Mouse (Mus musculus) lung, postnatal 4 days (tissue): Measurements from ENCODE around the gene Atg4a-ps.
"Not testable (repeated sequence)": the region's sequence is repeated elsewhere in the genome, so short reads cannot be mapped to it uniquely, and the experiment has no call there.

Experiments
- DNase-seq, 2 experiments: peaks; one replicate each; pipeline ENCODE4 v3.0.0; 2021

Gene Atg4a-ps

DNA sequence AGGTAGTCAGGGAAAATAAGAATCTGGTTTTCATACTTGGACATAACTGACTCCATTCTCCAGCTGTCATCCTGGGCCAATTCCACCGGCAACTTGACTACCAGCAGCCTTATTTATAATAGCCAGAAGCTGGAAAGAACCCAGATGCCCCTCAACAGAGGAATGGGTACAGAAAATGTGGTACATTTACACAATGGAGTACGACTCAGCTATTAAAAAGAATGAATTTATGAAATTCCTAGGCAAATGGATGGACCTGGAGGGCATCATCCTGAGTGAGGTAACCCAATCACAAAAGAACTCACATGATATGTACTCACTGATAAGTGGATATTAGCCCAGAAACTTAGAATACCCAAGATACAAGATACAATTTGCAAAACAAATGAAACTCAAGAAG, at the start of gene Atg4a-ps:
Gene Atg4a-ps, minus strand, starts transcription at position 101 of the 400 bp plus-strand sequence.
- not testable (repeated sequence) for DNase-seq

DNA sequence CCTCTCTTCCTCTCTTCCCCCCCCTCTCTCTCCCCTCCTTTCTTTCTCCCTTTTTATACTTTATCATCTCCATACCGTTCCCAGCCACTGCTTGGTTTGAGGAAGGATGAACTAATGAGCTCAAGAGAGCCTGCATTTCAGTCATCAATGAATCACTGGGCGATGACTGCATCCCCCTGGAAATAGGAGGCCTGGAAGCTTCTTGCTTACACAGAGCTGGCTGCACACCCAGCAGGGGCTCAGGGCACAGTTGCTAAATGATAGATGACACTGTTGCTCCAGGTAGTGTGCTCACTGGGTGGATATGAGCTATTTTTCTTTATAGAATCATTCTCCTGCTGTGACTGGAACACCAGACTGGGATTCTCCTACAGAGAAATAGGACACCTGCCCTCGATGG, 49.7 kb upstream of the Atg4a-ps start:
- no peak for DNase-seq

DNA sequence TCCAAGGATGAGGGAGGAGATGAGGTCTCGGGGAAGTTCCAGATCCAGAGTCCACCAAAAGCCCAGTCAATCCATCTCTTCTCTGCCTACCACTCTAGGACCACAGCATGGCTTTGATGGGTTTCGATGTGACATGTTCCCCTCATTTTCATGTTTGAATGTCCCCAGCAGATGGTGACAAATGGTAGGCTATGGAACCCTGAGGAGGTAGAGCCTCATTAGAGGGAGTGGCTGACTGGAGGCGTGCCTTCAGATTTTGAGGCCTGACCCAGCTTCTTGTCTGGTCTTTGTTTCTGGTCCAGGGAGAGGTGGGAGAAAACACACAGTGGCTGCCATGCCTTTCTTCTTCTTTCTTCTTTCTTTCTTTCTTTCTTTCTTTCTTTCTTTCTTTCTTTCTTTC, 44.6 kb upstream of the Atg4a-ps start:
- peak in 1 of 2 experiments; percentile 24 for DNase-seq

DNA sequence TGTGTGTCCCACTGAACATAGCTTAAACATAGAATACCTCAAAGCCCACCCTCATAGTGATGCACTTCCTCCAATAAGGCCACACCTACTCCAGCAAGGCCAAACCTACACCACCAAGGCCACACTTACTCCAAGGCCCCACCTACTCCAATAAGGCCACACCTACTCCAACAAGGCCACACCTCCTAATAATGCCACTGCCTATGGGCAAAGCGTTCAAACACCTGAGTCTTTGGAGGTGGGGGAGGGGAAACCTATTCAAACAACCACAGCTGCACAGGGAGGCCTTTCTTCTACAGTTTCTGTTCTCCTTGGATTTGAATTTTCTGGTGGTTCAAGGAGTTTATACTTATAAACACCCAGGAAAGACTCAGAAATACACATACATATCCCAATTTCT, 43.2 kb upstream of the Atg4a-ps start:
- no peak for DNase-seq

DNA sequence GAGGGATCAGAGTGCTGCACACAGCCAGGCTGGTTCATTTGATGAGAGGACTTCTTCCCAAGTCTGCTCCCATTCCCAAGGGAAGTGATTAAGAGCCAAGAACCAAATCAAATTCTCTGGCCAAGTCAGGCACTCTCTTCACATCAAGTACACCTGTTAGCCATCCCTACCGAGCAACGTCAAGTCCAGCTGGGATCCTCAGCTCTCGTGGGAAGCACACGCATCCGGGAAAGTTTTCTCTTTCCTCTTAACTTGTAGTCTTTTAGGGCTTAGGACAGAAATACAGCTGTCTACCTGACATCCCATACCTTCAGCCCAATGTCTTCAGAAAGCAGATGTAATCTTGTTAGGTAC, 38.1 kb upstream of the Atg4a-ps start:
- DNase-seq = no peak

DNA sequence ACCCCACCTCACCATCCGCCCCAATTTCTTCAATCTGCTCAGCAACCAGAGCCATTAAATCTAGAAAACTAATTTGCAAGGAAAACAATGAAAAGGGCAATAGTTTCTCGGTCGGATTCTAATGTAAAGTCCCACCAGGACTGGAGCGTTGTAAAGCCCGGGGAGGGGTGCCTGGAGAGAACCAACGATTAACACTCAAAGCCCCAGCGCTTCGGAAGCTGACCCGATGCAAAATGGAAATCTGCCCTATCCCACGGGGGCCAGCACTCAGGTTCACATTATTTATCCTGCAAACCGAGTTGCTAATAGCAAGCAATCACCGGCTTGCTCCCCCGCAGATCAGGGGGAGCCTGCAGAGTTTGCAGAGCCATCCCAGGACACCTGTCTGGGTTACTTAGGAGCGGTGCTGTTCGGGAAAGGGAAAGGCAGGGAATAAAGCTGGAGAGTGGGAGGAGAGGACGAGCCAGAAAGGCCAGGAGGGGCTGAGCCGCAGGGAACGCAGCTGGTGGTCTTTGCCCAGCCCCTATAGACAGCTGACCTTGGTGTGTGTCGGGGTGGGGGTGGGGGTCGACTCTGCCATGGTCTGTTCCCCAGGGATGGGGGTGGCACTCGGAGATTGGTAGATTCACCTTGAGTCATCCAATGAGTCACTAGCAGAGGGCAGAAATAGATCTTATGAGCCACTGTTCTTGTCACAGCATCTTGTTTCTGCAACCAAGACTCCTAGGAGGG, 37.5 kb upstream of the Atg4a-ps start:
- no peak for DNase-seq

DNA sequence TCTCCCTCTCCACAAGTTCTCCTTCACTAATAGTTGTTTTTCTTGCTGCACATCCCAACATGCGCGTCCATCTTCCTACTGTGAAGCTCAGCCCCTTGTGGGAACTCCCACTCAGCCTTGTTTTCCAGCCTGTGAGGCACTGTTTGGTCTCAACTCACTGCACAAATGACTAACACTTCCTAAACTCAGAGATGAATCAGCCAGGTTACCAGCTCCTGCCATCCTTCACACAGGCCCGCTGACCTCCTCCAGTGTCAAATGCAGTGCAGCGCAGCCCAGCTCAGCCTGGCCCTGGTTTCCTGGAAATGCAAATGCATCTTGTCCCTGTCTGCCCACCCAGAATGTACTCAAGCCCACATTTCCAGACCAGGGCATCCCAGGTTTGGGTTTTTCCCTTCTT, 36.6 kb upstream of the Atg4a-ps start:
- no peak for DNase-seq

DNA sequence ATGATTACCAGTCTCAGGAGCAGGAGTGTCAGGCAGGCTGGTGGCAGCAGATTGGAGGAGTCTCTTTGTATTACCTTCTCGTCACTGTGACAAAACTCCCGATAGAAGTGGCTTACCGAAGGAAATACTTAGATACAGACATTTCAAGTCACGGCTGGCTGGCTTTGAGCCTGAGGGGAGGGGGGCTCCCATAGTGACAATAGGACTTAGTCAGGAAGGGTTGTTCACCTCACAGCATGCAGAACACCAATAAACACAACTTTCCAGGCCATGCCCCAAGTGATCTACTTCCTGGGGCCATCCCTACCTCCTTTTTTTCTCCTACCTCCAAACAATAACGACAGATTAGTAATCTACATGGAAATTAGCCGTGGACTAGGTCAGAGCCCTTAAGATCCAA, 32.9 kb upstream of the Atg4a-ps start:
- no peak for DNase-seq

DNA sequence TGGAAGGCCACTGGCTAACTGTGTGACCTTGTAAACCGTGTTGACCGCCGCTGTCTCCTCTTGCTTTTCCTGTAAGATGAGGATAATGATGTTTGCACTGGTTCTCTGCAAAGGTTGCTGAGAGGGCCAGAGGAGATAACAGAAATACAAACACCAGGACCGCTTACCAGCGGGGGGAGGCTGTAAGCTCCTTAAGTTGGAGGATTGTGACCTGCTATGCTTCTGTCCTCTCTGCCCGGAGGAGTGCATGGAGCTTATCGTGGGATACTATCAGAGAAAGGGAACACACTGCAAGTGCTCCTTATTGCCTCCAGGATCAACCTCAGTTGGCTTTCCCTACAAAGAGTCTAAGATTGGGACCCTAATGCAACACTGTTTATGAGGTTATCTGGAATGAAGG, 26.8 kb upstream of the Atg4a-ps start:
- no peak for DNase-seq

DNA sequence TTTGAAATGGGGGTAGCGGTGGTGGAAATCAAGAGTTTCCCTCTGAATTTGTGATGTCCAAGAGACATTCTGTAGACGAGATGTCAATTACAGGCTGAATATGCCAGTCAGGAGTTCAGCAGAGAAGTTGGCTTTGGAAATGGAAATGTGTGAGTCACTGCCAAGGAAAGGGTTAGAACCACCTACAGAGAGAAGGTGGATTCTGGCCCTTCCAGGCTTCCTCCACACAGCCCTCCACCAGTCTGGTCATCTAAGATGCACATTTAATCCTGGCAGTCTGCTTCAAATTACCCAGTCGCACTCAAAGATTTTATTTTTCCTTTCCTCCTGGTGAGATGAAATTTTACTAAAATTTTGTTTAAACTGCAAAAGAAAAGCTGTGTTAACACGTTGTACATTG, 26.2 kb upstream of the Atg4a-ps start:
- DNase-seq = no peak

DNA sequence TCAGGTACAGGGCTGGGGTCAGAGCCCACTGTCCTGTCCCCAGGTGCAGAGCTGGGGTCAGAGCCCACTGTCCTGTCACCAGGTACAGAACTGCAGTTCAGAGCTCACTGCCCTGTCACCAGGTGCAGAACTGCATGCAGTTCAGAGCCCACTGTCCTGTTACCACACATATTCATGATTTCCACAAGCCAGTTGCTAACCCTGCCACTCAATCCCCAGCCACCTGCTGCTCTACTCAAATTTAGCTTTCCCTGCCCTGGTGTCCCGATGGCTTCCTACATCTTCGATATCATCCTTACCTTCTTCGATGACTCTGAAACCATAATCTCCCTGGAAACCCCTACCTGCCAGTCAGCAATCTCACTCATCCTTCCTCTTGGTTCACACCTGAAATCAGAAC, 17.5 kb upstream of the Atg4a-ps start:
- no peak for DNase-seq

DNA sequence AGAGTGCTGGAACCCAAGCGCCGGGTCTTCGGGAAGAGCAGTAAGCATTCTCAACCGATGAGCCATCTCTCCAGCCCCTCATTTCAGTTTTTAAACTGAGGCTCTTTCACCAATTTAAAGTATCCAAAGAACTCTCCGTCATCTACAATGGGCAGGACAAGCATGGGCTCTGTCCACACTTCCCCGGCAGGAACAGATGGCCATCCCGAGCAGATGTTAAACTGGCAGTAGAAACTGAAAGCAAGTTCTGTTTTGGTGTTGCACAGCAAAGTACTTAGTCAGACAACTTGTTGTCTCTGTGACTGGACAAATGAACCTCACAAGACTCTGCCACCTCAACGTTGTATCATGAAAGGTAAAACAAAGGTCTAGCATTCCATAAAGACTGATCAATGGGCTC, 15.8 kb upstream of the Atg4a-ps start:
- no peak for DNase-seq

DNA sequence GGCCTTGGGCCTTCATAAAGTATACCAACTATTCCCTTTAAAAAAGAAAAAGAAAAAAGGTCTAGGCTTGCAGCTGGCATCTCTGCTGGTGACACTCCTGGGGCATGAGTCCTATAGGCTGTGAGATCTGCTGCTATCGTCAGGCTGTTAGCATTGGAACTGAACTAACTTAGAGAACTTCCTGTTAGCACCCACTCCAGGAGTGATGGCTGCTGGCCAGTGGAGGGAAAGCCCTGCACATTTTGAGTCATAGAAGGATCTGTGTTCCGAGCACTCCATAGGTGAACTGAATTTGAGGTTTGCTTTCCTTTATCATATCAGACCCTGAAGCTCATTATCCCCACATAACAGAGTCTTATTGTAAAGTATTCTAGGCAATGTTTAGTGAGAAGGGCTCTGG, 14.1 kb upstream of the Atg4a-ps start:
- DNase-seq = no peak

DNA sequence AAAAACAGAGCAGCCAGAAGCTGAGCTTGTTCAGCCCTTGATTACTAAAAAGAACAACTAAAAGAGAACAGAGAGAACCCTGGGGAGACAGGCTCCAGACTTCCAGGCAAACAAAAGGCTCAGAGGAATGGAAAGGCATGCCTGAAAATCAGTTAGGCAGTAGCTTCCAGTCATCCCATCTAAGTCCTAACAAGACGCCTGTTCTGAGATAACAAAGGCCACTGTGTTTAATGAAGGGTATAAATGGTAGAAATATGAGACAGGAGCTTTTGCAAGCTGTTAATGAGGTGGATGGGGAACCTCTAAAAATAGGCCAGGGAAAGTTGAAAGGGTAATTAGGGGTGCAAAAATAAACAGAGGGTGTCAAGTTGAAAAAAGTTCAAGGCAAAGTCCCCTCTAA, 4.5 kb upstream of the Atg4a-ps start:
- DNase-seq = no peak

DNA sequence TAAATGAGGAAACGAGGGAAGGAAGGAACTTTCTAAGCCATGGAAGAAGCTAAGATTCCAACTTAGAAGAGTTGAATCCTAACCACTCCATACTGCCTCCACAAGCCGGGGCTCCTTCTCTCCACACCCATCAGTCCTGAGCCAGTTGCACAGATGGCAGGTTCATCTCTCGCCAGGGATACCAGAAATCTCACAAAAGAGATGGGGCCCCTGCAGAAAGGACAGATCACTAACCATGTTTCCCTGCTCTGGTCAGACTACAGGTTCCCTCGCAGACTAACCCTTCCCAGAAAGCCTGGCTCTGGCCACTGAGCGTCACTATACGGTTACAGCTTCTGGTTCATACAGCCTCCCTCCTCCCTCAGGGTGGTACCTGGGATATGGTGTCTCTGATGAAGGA, 3.8 kb upstream of the Atg4a-ps start:
- no peak for DNase-seq

DNA sequence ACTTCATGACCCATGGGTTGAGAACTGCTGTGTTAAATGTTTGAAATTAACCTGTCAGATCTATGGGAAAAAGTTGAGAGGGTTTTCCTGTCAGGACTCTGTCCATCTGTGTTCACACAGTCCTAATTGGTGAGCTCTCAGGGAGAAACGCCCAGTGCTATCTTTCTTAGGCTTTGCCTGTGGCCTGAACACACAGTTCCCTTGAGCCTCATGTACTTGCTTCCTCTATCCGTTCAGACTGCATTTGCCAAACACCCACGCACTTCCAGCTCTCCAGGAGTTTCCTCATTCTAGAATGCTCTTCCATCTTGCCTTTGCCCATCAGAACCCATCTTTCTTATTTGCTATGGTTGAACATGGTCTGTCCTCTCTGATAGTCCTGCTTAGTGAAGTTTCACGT, 2.6 kb upstream of the Atg4a-ps start:
- no peak for DNase-seq

DNA sequence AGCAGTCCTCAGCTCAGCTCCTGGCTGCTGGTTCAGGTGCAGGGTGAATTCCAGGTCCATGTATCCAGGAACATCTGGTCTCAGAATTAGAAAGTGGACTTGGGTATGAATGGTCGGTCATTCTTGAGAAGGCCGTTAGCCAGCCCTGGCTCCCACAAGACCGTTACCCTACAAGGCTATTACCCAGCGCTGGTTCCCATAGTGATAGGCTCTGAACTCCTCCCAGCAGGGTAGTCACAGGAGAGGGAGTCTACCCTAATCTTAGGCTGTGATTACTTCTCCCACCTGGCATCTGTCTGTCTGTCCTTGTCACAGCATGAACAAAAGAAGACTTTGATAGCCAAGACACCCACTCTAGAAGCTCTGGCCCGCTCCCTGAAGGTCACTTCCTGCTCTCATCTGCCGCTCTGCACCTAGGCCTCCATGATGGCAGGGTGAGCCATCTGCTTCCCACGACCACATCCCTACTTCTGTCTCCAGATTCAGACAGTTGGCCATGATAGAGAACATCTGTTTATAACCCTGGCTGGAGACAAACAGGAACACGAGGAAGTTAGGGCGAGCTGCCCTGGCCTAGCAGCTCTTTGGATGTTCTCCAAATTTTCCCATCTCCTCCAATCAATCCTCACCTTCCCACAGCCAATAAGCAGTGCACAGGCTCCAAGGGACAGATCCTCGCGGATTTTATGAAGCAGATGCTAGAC, 1.4 kb upstream of the Atg4a-ps start:
- DNase-seq = peak; percentile 17 to 69

DNA sequence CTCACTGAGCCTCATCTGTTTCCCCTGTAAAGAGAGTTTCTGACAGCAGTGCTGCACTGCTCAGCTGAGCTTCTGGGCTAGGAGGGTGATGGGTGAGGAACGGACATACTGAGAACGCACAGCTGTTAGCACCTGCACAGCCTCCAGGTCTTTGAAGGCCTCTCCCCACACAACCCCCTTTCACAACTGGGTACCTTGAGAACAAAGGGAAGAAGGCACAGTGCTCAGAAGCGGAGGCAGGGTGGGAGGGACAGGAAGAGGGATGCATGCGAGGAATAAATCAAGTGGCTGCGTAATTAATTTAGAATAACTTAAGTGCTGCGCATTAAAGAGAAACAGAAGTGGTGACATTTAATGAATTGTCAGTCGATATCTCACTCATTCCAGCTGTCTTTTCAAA, 4.6 kb downstream of the Atg4a-ps start:
- no peak for DNase-seq

DNA sequence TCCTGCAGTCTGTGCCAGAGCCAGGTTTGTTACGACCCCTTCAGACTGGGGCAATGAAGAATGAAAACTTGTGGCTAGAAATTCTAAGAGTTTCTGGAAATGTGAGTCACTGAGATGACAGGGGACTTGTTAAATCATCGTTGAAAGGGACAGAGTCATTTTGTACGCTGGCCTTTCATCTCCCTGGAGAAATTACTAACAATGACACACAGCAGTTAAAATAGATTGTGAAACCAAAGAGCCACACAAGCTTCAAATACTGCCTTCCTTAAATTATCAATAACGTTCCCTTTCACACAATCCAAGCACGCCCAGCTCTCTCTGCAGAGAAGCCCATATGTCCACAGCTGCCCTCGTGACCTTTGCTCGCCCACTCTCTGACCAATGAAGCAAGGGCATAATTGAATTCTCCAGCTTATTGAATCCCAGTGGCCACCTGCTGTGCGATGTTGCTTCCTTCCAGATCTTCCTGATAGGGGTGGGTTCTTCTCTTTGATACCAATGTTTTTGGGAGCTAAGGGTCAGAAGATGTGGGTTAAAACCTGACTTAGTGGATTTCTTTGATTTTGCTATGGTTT, 5.6 kb downstream of the Atg4a-ps start:
- DNase-seq = no peak

DNA sequence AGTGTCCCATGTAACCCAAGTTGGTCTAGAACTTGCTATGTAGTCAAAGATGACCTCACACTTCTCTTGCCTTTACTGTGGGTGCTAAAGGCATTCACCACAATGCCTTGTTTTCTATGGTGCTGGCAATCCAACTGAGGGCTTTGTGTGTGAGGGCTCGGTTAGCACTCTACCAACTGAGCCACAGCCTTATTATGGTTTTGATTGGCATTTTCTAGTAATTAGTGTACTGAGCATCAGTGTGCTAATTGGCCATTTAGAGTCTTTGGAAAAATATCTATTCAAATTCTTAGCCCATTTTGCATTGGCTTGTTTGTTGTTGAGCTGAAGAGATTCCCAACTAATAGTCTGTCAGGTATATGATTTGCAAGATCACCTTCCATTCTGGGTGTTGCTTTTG, 8.2 kb downstream of the Atg4a-ps start:
- DNase-seq = no peak

DNA sequence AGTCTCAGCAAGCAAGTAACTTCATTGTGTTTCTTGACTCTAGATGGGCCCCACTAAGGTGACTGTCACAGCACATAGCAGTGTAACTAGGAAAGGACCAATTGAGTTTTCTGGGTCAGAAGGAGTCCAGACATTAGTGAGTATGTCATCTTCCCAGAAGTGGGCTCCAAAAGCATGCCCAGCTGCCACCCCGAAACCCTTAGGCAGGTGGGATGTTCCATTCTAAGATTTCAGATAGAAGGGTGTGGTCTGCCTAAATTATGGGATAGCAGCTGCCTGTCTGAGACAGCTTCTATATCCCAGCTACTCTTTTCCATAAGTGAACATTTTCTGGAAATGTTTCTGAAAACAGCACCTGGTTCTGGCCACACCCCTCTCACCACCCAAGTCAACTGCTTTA, 11.6 kb downstream of the Atg4a-ps start:
- no peak for DNase-seq

DNA sequence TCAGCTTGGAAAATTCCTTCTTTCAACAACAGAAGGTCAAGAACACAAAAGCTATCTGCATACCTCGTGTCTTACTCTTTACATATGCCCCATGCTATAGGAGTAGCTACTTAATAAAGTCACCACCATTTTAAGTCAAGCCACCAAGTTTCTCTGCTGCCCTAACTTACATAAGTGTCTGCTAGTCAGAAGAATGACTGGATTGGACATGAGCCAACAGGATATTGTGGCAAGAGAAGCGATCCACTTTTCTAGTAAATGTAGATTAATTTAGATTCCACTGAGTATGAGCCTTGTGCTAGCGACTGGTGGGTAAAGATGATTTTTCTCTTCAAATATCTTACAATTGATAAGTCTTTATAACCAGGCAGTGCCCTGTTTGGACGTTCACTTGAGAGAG, 12.0 kb downstream of the Atg4a-ps start:
- DNase-seq = no peak

DNA sequence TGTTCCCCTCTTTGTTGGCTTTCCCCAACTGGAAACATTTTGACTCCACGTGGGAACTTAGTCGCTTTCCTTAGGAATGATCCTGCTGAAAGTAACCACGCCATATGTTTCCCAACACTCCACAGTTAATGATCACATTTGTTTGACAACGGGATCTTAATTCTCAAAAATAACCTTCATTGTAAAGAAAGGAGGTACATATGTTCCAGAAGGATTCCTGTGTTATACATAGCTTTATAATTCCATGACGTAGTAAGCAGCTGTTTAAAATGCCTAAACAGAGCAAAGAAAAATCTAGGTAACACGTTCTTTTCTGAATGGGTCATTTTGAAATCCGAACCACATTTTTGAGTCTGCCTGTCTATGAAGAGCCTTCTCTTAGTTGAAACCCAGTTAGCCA, 12.7 kb downstream of the Atg4a-ps start:
- no peak for DNase-seq

DNA sequence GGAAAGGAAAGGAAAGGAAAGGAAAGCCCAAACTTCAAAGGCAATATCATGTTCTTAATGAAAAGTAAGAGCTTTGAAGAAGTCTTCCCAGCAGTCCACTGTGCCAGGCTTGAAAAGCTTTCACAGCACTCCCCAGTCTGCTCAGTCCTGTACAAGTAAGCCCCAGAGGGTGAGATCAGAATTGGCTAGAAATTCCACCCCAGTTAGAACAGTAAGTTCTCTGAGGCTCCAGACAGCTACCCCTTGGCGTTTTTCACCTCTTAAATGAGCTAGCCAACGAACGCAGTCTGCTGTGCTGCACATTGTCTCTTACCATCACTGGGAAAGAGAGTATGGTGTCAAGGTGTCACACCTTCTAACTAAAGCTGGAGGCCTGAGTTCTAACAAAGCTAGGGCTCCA, 18.2 kb downstream of the Atg4a-ps start:
- no peak for DNase-seq

DNA sequence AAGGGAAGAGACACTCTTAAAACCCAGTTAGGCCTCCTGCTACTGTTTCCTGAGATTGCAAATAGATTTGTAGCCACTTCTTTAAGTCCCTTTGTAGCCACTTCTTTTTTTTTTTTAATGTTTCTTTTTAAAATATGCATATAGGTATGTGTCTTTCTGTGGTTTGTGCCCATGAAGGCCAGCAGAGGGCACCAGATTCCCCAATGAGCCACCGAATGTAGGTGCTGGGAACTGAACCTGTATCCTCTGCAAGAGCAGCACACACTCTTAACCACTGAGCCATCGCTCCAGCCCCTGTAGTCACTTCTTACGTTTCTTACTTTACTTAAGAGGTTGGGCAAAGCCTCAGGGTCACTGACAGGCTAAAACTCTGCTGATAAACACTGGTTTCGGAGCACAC, 19.4 kb downstream of the Atg4a-ps start:
- no peak for DNase-seq
